Mouse (Mus musculus): ENCODE measurements at regions not wholly inside any gene's neighbourhood (a gene's known extent, or its start where the extent isn't known, plus 50 kb on each side); places are given as distances from the start of the nearest gene placed in this dataset.
"Not testable (repeated sequence)": the region's sequence is repeated elsewhere in the genome, so short reads cannot be mapped to it uniquely, and the experiment has no call there.

DNA sequence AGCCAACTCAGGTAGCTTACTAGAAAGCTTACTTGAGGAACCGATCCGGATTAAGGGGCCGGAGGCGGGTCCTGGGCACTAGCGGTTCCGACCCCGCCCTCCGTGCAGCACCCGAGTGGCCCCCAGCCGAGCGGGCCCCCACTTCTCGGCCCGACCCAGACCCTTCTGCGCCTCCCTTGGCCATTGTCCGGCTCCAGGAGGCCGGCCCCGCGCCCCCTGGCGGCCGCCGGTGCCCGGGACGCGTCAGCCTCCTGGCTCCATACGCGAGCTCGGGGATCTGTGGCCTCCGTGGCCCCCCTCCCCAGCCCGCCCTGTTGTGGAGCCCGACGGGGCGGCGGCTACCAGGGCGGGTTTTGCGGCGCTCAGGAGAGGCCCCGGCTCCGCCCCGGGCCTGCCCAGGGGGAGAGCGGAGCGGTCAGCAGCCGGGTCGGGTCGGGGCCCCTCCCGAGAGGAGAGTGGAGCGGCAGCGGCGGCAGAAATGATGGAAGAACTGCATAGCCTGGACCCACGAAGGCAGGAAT is 94.3 kb upstream of the Zfp986 start:
- not testable (repeated sequence) for H3K27ac ChIP-seq; H3K4me1 ChIP-seq; DNase-seq (ENCODE audit: low spot score); H3K27me3 ChIP-seq (ENCODE audit: low read depth, poor library complexity, severe bottlenecking); H3K9me3 ChIP-seq (replicated peaks); H3K36me3 ChIP-seq
- peak overlapping the region; percentile 36 for H3K4me3 ChIP-seq
- 3% methylated on average over 43 of the region's 49 CpGs for WGBS

DNA sequence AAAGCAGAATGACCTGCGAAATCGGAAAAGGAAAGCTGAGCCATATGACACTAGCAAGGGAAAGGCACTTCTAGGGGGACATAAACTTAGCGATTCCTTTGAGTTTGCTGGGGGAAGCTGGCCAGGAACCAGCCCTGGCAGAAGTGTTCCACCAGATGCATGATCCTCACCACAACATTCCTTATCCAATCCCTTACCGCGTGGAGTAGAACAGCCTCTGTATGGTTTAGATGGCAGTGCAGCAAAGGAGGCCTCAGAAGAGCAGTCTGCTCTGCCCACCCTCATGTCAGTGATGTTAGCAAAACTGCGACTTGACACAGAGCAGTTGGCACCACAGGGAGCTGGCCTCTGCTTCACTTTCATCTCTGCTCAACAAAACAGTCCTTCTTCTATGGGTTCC is 93.7 kb upstream of the Zfp986 start:
- H3K4me1 ChIP-seq; H3K27ac ChIP-seq; H3K9me3 ChIP-seq (replicated peaks); DNase-seq (ENCODE audit: low spot score); H3K4me3 ChIP-seq; H3K27me3 ChIP-seq (ENCODE audit: low read depth, poor library complexity, severe bottlenecking); H3K36me3 ChIP-seq: not testable (repeated sequence)
- 0% methylated on average over 1 of the region's 6 CpGs for WGBS

DNA sequence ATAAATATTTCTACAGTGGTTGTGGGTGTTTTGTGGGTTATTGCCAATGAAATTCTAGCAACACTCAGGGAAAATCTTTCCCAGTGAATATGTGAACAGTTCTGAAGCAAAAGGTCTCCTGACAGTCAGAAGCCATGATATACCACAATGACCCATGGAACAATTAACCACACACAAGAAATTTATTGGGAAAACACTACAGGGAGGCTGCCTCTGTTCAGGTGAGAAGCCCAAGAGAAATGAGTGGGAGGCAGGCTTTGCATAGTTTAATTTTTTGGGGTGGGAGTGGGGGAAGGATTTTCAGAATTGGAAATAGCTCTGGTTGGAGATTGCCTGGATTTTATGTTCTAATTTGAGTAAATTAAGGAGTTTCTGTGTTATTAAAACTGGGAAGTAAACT is 92.1 kb upstream of the Zfp986 start:
- not testable (repeated sequence) for H3K4me1 ChIP-seq; H3K27me3 ChIP-seq (ENCODE audit: low read depth, poor library complexity, severe bottlenecking); DNase-seq (ENCODE audit: low spot score); H3K27ac ChIP-seq; H3K9me3 ChIP-seq (replicated peaks); H3K4me3 ChIP-seq; H3K36me3 ChIP-seq

DNA sequence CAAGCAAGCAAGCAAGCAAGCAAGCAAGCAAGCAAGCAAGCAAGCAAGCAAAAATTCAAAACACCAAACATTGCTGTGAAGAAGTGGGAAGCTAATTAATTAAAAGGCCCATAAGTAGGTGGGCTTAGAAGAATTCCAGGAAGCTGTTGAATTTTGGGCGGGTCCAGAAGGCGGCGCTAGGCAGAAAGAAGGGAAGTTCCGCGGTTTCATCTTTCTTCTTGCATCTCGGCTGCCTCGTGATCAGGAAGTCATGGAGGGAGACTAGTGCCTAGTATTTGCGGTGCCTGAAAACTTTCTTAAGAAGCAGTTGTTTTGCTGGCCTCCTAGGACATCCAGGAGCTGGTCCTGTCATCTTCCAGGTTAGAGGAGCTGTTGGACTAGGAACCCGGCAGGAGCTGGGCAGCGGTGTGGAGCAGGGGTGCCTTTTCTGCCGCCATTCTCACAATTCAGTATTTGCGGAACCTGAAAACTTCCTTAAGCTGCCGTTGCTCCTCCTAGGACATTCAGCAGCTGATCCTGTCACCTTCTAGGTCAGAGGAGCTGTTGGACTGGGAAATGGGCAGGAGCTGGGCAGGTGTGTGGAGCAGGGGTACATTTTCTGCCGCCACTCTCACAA is 87.2 kb upstream of the Zfp986 start:
- not testable (repeated sequence) for H3K4me1 ChIP-seq; H3K4me3 ChIP-seq; H3K27me3 ChIP-seq (ENCODE audit: low read depth, poor library complexity, severe bottlenecking); H3K27ac ChIP-seq; DNase-seq (ENCODE audit: low spot score); H3K9me3 ChIP-seq (replicated peaks); H3K36me3 ChIP-seq
- no CpG with 5 or more reads among the region's 14 CpGs for WGBS

DNA sequence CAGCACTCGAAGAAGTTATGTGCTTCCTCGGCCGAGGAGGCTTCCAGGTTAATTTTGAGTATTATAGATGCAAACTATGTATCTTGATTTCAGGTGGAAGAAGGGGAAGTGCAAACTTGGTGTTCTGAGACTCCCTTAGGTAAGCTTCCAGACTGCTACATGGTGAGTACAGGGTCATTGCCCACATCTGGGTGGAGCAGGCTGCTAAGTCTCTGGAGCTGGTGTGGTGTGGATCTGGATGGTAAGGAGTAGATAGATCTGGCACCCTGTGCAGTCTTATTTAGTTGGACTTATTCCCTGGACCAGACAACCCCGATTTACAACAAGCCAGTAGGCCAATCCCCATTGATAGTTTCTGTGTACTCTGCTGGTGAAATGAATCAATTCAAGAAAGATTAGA is 53.9 kb upstream of the Zfp986 start:
- H3K27ac ChIP-seq; H3K27me3 ChIP-seq (ENCODE audit: low read depth, poor library complexity, severe bottlenecking); H3K9me3 ChIP-seq (replicated peaks); H3K4me1 ChIP-seq; H3K4me3 ChIP-seq; H3K36me3 ChIP-seq; DNase-seq (ENCODE audit: low spot score): not testable (repeated sequence)
- no CpG with 5 or more reads among the region's 4 CpGs for WGBS
